Comparison of ENCODE assay signal across 11 mouse cellular contexts in genomic region chr8:114143645-114144290, GRCm38 (mm10). TPM values are rescaled to one million over a fixed set of nuclear protein-coding genes. Genes with fewer than 3 reads are reported as not detected.
A peak's percentile ranks its signal among the peaks of the same experiment; 100 is the strongest.
DNase-seq lines count a peak whose midpoint lies in the region; ATAC-seq lines count a peak whose summit lies in the region.
"Had no signal": no experiment of that assay in that cellular context is flagged by ENCODE, and none has a peak within 500 bp of the region (broad histone marks: within the 10 kb centered on the region; RNA-seq: fewer than 3 reads in every experiment).

No protein-coding gene starts in this region.

- 86% methylated on average over 4 of the region's 4 CpGs for WGBS in heart, embryonic 11.5 days (ENCODE audit: insufficient replicate concordance)
- 84% methylated on average over 4 of the region's 4 CpGs for WGBS in intestine, embryonic 16.5 days

- H3K4me3 ChIP-seq in heart, embryonic 11.5 days (ENCODE audit: low read depth, low read length): no peak overlapping the region
- H3K4me3 ChIP-seq in intestine, embryonic 16.5 days (ENCODE audit: low read length): no peak overlapping the region
- H3K4me3 ChIP-seq: liver, embryonic 13.5 days had no signal

- no peak overlapping the region for H3K9ac ChIP-seq in heart, embryonic 11.5 days (ENCODE audit: low read depth, low read length)
- no peak overlapping the region for H3K9ac ChIP-seq in intestine, embryonic 16.5 days (ENCODE audit: low read depth, low read length)
- H3K9ac ChIP-seq: liver, embryonic 13.5 days had no signal

- H3K27me3 ChIP-seq in heart, embryonic 11.5 days (ENCODE audit: control insufficient read depth, insufficient read depth, low read length): no peaks in the 10 kb centered on the region
- no peaks in the 10 kb centered on the region for H3K27me3 ChIP-seq in intestine, embryonic 16.5 days (replicated peaks; ENCODE audit: control insufficient read depth, insufficient read depth, low read length)
- H3K27me3 ChIP-seq: liver, embryonic 13.5 days had no signal

- no peak overlapping the region for H3K27ac ChIP-seq in heart, embryonic 11.5 days (ENCODE audit: low read depth, low read length)
- H3K27ac ChIP-seq in intestine, embryonic 16.5 days (ENCODE audit: low read length): no peak overlapping the region
- H3K27ac ChIP-seq: liver, embryonic 13.5 days had no signal

- peak; percentile 96 for DNase-seq in heart, adult 11 months
- peak; percentile 60 for DNase-seq in adipocyte (ENCODE audit: low spot score)
- peak; percentile 56 for DNase-seq in gastrocnemius, postnatal 25 days
- peak; percentile 19 for DNase-seq in kidney, postnatal 10 days
- no peak for DNase-seq in frontal cortex, postnatal 36 days (ENCODE audit: low spot score in 2 of 2)
- no peak for DNase-seq in frontal cortex, postnatal 25 days (ENCODE audit: low spot score in 2 of 2)
- DNase-seq: layer of hippocampus, postnatal 36 days; liver, embryonic 13.5 days; thymus, postnatal 4 days had no signal

- no peak for ATAC-seq in heart, embryonic 11.5 days (replicated peaks; ENCODE audit: insufficient number of reproducible peaks, low FRiP score, low TSS enrichment)
- no peak for ATAC-seq in intestine, embryonic 16.5 days

- no peaks in the 10 kb centered on the region for H3K4me1 ChIP-seq in heart, embryonic 11.5 days (ENCODE audit: control insufficient read depth, insufficient read depth, low read length)
- H3K4me1 ChIP-seq in intestine, embryonic 16.5 days (ENCODE audit: control insufficient read depth, insufficient read depth, low read length): no peaks in the 10 kb centered on the region

- no peak overlapping the region for H3K4me2 ChIP-seq in heart, embryonic 11.5 days
- H3K4me2 ChIP-seq in intestine, embryonic 16.5 days (ENCODE audit: low read depth, low read length): no peak overlapping the region
- H3K4me2 ChIP-seq: liver, embryonic 13.5 days had no signal

- no peaks in the 10 kb centered on the region for H3K9me3 ChIP-seq in heart, embryonic 11.5 days (replicated peaks; ENCODE audit: control insufficient read depth, low read length)
- H3K9me3 ChIP-seq in intestine, embryonic 16.5 days (ENCODE audit: control insufficient read depth, low read length): no peaks in the 10 kb centered on the region
- H3K9me3 ChIP-seq: liver, embryonic 13.5 days had no signal

- H3K36me3 ChIP-seq in heart, embryonic 11.5 days (ENCODE audit: control insufficient read depth, insufficient read depth, low read length): 0 out of 2 replicates have a peak, but pooled peaks cover 5% of the 10 kb centered on the region
- peaks cover 10% of the 10 kb centered on the region; the same call in 1 of the 2 replicates for H3K36me3 ChIP-seq in intestine, embryonic 16.5 days (ENCODE audit: control insufficient read depth, insufficient read depth, low read length)

RNA-seq across cellular contexts. Expression of gene Nudt7, which starts 10.4 kb away (rescaled TPM):
- 24.8 and 27.4 TPM in 2 replicates for polyA plus RNA-seq in heart, embryonic 11.5 days (2014; fragmentation: Nextera tagmentation; extraction: Ambion mirVana)
- 10 to 100 TPM; 27.1 to 52.9 TPM for total RNA-seq in gastrocnemius, postnatal 25 days (2021)
- 35.0 and 40.0 TPM in 2 replicates for polyA plus RNA-seq in intestine, embryonic 16.5 days (2015; fragmentation: Nextera tagmentation; extraction: Ambion mirVana)

Comparison
In these comparisons a context has a peak if more than half of its experiments do, and no peak if none do; other contexts are left out.
1. DNase-seq: peak in heart, adult 11 months (single experiment), adipocyte (single experiment), gastrocnemius, postnatal 25 days (single experiment) and kidney, postnatal 10 days (single experiment); none in frontal cortex, postnatal 36 days (0 of 2) and frontal cortex, postnatal 25 days (0 of 2).